Mouse (Mus musculus): ENCODE measurements around the gene Rtl5. TPM values are rescaled to one million over a fixed set of nuclear protein-coding genes. Genes with fewer than 3 reads are reported as not detected.

Gene Rtl5
- total RNA-seq, 1 experiment: 0.54 TPM

- no peak for DNase-seq (ENCODE audit: low read depth, low spot score)
- no peak overlapping the region for H3K9ac ChIP-seq (ENCODE audit: insufficient read depth, low read depth, low read length, poor library complexity, severe bottlenecking)
- H3K9me3 ChIP-seq (ENCODE audit: control insufficient read depth, insufficient read depth, low read depth, low read length): no peaks in the 10 kb centered on the region
- no peaks in the 10 kb centered on the region for H3K4me1 ChIP-seq (ENCODE audit: control insufficient read depth in 2 of 2, insufficient read depth in 2 of 2, low read length in 2 of 2, poor library complexity in 1 of 2)
- H3K27ac ChIP-seq (ENCODE audit: insufficient read depth, low read depth, low read length, poor library complexity, severe bottlenecking): no peak overlapping the region
- no peak overlapping the region for H3K4me3 ChIP-seq (ENCODE audit: insufficient read depth in 1 of 2, low read depth in 1 of 2, low read length in 2 of 2, poor library complexity in 1 of 2, severe bottlenecking in 1 of 2)
- no peak for TF ChIP-seq MAFK (IDR thresholded peaks at IDR 0.05; ENCODE audit: insufficient read depth, low read depth, low read length)
- TF ChIP-seq CHD2 (IDR thresholded peaks at IDR 0.05; ENCODE audit: low read depth, low read length): no peak
- TF ChIP-seq ZC3H11A (IDR thresholded peaks at IDR 0.05; ENCODE audit: borderline replicate concordance, low read depth, low read length): no peak
- no peak for TF ChIP-seq HCFC1 (IDR thresholded peaks at IDR 0.05; ENCODE audit: borderline replicate concordance, insufficient read depth, low read length)
- TF ChIP-seq ZNF384 (IDR thresholded peaks at IDR 0.05; ENCODE audit: low read depth, low read length): no peak
- in situ Hi-C loops (cut with MboI; ENCODE audit: low sequenced_read_pairs in 2 of 2, unreplicated experiment in 2 of 2): no loop called here
- H3K36me3 ChIP-seq (ENCODE audit: control insufficient read depth, insufficient read depth, low read length, poor library complexity, severe bottlenecking): no peaks in the 10 kb centered on the region
These were observed 11.2 kb upstream of the Rtl5 start for GRCm38 (mm10) chrX:102082340-102082739.

DNA sequence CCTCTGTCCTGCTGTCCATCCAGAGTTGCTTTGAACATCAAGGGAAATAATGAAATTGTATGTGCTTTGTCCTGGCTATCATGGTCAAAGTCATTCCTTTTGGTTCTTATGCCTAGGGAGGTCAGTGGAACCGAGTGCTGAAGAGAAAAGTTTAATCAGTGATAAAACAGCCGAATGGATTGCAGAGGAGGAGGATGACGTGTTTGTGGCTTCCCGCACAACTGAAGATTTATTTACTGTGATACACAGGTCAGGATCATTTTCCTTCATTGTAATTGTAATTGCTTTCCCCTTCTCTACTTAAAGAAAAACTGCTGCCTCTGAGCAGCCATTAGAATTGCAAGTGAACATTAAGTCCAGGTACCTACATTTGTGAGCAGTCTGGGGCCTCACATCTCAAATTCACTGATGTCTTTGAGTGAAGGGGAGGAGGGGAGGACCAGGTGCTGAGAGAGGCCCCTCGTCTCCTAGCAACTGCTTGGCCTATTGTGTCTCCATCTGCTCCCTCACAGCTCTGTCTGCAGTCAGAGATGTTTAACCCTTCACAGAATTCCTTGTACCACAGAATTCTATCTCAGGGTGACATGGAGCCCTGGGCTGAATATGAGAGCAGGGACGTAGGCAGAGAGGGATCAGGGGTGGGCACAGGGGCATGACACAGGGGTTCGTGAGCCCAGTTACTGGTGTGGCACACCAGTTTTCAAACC is 10.6 kb upstream of the Rtl5 start:
- no peaks in the 10 kb centered on the region for H3K4me1 ChIP-seq (ENCODE audit: control insufficient read depth in 2 of 2, insufficient read depth in 2 of 2, low read length in 2 of 2, poor library complexity in 1 of 2)
- in situ Hi-C loops (cut with MboI; ENCODE audit: low sequenced_read_pairs in 2 of 2, unreplicated experiment in 2 of 2): no loop called here
- no peak for DNase-seq (ENCODE audit: low read depth, low spot score)

DNA sequence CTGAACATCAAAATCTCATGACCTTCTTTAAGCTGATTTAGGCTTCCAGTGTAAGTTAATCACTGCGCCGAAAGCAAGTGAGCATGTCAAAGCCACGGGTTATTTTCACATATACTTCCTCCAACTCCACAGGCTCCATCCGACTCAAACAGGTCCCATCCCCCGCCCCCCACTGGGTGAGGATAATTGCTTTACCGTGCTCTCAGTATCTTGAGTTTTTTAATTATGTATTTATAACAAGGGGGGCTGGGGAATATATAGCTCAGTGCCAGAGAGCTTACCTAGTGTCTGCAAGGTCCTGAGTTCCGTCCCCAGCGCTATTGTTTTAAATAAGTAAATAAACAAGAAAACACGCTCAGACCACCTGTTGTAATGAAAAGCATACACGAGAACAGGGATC is 10.0 kb upstream of the Rtl5 start:
- H3K4me3 ChIP-seq (ENCODE audit: insufficient read depth in 1 of 2, low read depth in 1 of 2, low read length in 2 of 2, poor library complexity in 1 of 2, severe bottlenecking in 1 of 2): no peak overlapping the region
- in situ Hi-C loops (cut with MboI; ENCODE audit: low sequenced_read_pairs in 2 of 2, unreplicated experiment in 2 of 2): no loop called here
- H3K27ac ChIP-seq (ENCODE audit: insufficient read depth, low read depth, low read length, poor library complexity, severe bottlenecking): no peak overlapping the region
- DNase-seq (ENCODE audit: low read depth, low spot score): no peak
- H3K36me3 ChIP-seq (ENCODE audit: control insufficient read depth, insufficient read depth, low read length, poor library complexity, severe bottlenecking): no peaks in the 10 kb centered on the region
- H3K4me1 ChIP-seq (ENCODE audit: control insufficient read depth in 2 of 2, insufficient read depth in 2 of 2, low read length in 2 of 2, poor library complexity in 1 of 2): no peaks in the 10 kb centered on the region
- no peak overlapping the region for H3K9ac ChIP-seq (ENCODE audit: insufficient read depth, low read depth, low read length, poor library complexity, severe bottlenecking)
- H3K9me3 ChIP-seq (ENCODE audit: control insufficient read depth, insufficient read depth, low read depth, low read length): no peaks in the 10 kb centered on the region
- no peak for TF ChIP-seq MAFK (IDR thresholded peaks at IDR 0.05; ENCODE audit: insufficient read depth, low read depth, low read length)
- TF ChIP-seq CHD2 (IDR thresholded peaks at IDR 0.05; ENCODE audit: low read depth, low read length): no peak
- TF ChIP-seq HCFC1 (IDR thresholded peaks at IDR 0.05; ENCODE audit: borderline replicate concordance, insufficient read depth, low read length): no peak
- TF ChIP-seq ZC3H11A (IDR thresholded peaks at IDR 0.05; ENCODE audit: borderline replicate concordance, low read depth, low read length): no peak
- TF ChIP-seq ZNF384 (IDR thresholded peaks at IDR 0.05; ENCODE audit: low read depth, low read length): no peak

More for the DNA sequence above, 10.6 kb upstream of the Rtl5 start:
- Histone ChIP-seq H3K9me3 (ENCODE audit: control insufficient read depth, insufficient read depth, low read depth, low read length) (no peaks in the 10 kb centered on the region), H3K27ac (ENCODE audit: insufficient read depth, low read depth, low read length, poor library complexity, severe bottlenecking) (no peak overlapping the region), H3K36me3 (ENCODE audit: control insufficient read depth, insufficient read depth, low read length, poor library complexity, severe bottlenecking) (no peaks in the 10 kb centered on the region), H3K4me3 (ENCODE audit: insufficient read depth in 1 of 2, low read depth in 1 of 2, low read length in 2 of 2, poor library complexity in 1 of 2, severe bottlenecking in 1 of 2) (no peak overlapping the region), H3K9ac (ENCODE audit: insufficient read depth, low read depth, low read length, poor library complexity, severe bottlenecking) (no peak overlapping the region)
- TF ChIP-seq MAFK (IDR thresholded peaks at IDR 0.05; ENCODE audit: insufficient read depth, low read depth, low read length) (no peak), CHD2 (IDR thresholded peaks at IDR 0.05; ENCODE audit: low read depth, low read length) (no peak), ZNF384 (IDR thresholded peaks at IDR 0.05; ENCODE audit: low read depth, low read length) (no peak), ZC3H11A (IDR thresholded peaks at IDR 0.05; ENCODE audit: borderline replicate concordance, low read depth, low read length) (no peak)

DNA sequence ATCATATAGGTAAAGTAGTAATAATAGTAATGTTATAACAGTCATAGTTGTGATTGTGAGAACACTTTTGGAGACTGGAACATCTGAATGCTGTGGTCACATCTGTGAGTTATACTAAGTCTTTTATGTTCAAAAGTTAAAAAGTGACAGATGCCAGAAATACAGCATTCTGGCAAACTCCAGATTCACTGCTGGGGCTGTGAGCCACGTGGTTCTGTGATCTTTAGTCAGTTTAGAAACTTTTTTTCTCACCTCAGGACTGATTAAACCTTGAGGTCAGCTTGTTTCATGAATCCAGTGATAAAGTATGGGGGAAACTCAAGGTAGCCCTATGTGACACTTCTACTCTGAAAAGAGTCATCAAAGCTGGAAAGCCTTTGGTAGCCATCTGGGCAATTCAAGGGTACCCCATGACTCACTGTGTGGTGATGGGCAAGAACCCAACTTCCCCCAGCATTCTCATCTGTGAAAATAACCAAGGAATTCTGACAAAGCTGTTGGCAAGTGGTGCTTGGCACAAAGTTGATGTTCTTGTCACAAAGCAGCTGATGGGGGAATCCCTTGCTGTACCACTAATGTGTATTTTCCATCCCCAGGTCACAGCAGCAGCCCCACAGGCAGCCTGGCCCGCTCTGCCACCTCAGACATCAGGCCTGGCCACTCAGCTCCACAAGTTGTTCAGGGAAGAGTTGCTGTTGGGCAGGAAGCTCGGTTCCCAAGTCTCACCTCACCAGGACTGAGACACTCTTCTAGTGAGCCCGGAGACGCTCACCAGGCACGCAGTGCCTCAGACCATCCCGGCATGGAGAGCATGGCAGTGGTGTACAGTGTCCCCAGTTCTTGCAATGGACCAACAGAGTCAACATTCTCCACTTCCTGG is 6.0 kb upstream of the Rtl5 start:
- TF ChIP-seq HCFC1 (IDR thresholded peaks at IDR 0.05; ENCODE audit: borderline replicate concordance, insufficient read depth, low read length) (no peak), CHD2 (IDR thresholded peaks at IDR 0.05; ENCODE audit: low read depth, low read length) (no peak), MAFK (IDR thresholded peaks at IDR 0.05; ENCODE audit: insufficient read depth, low read depth, low read length) (no peak), ZNF384 (IDR thresholded peaks at IDR 0.05; ENCODE audit: low read depth, low read length) (no peak), ZC3H11A (IDR thresholded peaks at IDR 0.05; ENCODE audit: borderline replicate concordance, low read depth, low read length) (no peak)
- H3K27ac ChIP-seq (ENCODE audit: insufficient read depth, low read depth, low read length, poor library complexity, severe bottlenecking): no peak overlapping the region
- no peaks in the 10 kb centered on the region for H3K4me1 ChIP-seq (ENCODE audit: control insufficient read depth in 2 of 2, insufficient read depth in 2 of 2, low read length in 2 of 2, poor library complexity in 1 of 2)
- no peaks in the 10 kb centered on the region for H3K36me3 ChIP-seq (ENCODE audit: control insufficient read depth, insufficient read depth, low read length, poor library complexity, severe bottlenecking)
- H3K4me3 ChIP-seq (ENCODE audit: insufficient read depth in 1 of 2, low read depth in 1 of 2, low read length in 2 of 2, poor library complexity in 1 of 2, severe bottlenecking in 1 of 2): no peak overlapping the region
- no peak overlapping the region for H3K9ac ChIP-seq (ENCODE audit: insufficient read depth, low read depth, low read length, poor library complexity, severe bottlenecking)
- in situ Hi-C loops (cut with MboI; ENCODE audit: low sequenced_read_pairs in 2 of 2, unreplicated experiment in 2 of 2): no loop called here
- DNase-seq (ENCODE audit: low read depth, low spot score): no peak
- no peaks in the 10 kb centered on the region for H3K9me3 ChIP-seq (ENCODE audit: control insufficient read depth, insufficient read depth, low read depth, low read length)

All from ES-E14 (cell line).